Mouse (Mus musculus): ENCODE measurements around the gene Cnpy2.

Cnpy2 gene

DNA sequence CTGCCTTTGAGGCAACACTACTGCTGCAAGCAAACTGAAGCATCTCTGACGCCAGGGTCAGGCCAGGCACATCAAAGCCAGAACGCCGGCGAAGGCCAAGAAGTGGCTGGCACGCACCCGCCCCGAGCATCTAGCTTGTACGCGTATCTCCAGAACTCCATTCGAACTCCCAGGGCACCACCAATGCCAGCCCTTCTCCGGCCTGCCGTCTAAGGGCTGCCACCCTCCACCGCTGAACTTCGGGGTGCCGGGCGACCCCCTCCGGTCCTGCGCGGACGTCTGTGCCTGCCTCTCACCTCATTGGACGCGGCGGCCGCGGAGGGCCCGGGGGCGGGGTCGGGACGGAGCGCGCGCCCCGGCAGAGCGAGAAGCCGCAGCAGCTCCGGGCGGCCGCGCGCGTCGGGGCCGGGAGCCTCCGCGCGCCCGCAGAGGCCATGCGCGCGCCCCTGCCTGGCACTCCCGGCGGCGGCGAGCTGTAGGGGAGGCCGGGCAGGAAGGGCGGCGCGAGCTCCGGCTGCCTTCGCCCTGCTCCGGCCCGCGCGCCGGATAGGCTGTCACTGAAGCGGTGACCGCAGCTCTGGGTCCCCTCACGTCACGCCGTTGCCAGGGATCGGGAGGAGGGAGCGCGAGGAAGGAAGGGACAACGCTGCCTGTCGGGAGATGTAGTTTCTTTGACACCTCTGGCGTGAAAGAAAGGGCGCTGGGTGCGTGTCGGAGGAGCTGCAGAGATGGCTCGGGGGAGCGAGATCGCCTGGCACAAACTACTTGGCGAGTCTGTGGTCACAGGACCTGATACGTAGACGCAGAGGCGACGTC lies 46.4 kb downstream of the Cnpy2 start, which contains the start of gene Coq10a:
Coq10a (minus strand) TSS at position 596 of the 816 bp plus-strand sequence.
- peak; percentile 90 for DNase-seq (ENCODE audit: low spot score)

DNA sequence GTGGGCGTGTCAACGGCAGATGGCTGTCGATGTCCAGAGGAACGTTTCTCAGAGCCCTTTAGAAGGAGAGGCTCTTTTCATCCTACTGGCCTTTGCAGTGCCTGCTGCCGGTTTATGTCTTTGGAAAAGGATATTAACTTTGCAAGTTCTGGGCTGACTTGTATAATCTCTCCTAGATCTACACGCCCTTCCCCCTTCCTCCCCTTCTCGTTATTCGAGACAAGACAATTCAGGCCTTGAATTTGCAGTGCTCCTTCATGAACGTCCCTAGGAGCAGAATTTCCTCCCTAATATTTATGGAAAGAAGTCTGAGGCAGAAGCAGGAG lies 46.9 kb downstream of the Cnpy2 start:
- DNase-seq (ENCODE audit: low spot score): no peak

DNA sequence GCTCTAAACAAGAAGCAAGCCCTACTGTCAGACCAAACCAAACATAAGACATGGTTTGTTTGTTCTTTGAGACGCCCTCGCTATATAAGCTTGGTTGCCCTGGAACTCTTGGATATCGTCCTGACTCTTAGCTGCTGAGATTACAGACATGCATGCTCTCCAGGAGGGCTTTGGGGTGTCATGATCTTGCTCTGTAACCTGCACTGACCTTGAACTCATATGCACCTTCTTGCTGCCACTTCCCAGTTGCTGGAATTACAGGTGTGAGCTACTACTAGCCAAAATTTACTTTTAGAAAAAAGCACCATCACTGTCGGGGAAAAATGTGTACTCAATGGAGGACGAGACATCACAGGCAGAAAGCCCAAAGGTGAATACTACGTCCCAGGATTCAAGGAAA lies 47.3 kb downstream of the Cnpy2 start:
- no peak for DNase-seq (ENCODE audit: low spot score)

DNA sequence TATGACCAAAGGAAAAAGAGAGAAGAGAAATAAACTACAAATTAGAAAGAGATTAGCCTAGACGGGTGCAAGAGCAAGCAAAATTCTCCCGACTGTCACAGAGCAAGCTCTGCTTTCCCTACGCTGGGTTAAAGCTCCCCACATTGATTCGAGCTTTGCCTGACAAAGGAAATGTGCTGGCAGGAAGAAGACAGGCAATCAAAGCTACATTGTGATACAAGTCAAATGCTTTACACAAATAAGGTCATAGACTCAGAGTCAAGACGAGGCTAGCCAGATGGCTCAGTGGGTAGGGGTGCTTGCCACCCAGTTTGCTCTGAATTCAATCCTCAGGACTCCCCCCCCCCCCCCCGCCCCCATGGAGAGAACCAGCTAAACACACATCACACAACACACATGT lies 47.8 kb downstream of the Cnpy2 start:
- DNase-seq (ENCODE audit: low spot score): no peak

DNA sequence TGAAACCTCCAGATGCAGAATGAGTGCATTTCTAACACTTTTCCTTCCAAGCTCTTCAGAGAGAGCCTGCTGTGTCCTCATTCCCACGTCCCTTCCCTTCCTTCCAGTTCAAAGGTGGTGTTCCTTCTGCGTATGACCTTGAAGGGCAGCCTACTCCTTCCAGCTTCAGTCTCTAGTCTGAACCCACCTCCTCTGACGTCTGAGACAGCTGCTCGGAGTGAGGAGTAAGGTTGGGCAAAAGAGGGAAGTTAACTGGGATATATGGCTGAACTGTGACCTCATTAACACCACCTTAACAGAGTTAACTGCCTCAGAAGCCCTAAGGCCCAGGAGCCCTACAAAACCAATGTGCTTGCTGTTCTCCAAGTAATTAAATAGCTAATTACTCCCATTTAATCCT lies 48.3 kb downstream of the Cnpy2 start:
- no peak for DNase-seq (ENCODE audit: low spot score)

DNA sequence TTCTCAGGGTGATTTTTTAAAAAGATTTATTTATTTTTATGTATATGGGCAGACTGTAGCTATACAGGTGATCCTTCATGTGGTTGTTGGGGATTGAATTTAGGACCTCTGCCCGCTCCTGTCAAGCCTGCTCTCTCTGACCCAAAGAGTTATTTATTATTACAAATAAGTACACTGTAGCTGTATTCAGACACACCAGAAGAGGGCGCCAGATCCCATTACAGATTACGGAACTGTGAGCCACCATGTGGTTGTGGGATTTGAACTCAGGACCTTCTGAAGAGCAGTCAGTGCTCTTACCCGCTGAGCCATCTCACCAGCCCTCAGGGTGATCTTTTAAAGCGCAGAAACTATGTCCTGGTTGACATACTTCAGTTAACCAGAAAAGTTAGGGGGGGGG lies 49.9 kb downstream of the Cnpy2 start:
- no peak for DNase-seq (ENCODE audit: low spot score)

DNA sequence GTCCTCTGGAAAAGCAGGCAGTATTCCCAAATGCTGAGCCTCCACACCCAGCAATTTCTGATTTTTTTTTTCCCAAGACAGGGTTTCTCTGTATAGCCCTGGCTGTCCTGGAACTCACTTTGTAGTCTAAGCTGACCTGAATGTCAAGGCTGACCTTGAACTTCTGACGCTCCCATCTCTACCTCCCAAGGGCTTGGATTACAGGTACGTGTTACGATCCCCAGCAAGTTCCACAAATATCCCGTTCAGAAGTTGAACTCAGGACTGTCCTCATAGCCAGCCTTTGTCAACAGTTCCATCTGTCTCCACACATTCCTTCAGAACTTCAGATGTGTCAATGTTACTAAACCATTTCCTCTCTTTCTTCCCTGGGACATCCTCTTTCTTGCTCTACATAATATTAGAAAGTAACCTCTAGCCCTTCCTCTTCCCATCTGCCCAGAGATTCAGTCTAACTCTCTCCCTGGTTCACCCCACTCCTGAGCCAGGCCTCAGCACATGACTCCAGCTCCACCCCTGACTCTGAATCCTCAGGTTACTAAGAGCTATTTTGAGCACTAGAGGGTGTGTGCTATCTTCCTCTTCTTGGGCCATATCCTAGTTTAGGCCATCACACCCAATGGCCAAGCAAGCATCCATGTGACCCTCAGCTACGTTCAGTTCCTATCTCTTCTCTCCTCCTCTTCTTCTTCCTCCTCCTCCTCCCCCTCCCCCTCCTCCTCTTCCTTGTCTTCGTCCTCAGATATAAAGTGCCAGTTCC lies 50.9 kb downstream of the Cnpy2 start:
- DNase-seq (ENCODE audit: low spot score): no peak

DNA sequence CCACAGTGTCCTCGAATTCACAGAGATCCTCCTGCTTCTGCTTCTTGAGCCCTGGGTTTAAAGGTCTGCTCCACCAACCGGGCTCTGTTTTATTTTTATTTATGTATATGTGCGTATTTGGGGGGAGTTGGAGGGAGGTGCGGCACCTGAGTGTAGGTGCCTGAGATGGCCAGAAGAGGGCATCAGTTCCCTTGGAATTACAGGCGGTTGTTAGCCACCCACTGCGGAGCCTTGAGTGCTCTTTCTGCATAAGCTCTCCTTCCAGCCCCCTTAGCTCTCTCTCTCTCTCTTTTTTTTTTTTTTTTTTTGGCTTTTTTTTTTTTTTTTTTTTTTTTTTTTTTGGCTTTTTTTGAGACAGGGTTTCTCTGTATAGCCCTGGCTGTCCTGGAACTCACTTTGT lies 52.1 kb downstream of the Cnpy2 start:
- no peak for DNase-seq (ENCODE audit: low spot score)

DNA sequence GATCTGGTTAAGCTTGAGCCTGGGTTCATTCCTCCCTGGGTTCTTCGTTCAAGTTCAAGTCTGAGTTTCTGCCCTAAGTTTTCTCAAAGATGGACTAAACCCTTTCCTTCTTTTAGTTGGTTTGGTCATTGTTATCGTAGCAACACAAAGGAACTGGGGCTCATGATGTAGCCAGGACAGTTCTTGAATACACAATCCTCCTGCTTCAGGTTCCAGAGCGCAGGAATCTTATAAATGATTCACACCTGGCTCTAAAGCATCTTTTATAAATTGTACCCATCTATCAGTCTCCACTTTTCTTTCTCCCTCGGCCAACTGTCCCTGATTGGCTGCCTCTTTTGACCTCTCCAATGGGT lies 53.8 kb downstream of the Cnpy2 start:
- no peak for DNase-seq (ENCODE audit: low spot score)

DNA sequence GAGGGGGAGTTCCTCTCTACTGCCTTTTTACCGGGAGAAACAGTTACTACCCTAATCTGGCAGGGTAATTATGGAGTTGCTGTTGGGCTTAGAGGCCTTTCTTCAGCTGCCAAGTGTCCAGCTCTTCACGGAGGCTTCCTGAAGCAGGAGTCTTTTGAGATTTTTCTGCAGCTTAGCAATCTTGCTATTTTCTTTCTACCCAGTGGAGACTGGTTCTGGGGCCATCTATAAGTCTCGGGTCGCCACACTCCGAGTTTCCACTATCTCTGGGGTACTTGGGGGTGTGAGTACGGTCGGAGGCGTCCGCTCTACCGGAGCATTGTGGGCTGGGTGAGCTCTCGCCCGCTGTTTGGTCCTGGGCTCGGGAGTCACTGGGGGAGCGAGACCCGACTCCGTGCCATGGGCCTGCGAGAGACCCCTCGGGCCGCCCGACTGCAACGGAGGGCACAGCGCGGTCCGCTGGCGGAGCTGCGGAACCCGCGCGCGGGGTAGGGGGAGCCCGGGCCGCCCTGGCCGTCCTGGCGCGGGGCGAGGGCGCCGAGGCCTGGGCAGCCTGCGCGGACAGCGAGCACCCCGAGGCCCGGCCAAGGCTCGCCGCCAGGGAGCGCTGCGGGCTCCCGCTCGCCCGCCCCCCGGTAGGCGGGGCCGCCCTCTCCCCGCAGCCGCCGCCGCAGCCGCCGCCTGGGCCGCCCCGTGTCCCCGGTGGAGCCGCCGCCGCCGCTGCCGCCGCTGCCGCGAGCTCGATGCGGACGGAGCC lies 54.4 kb downstream of the Cnpy2 start, which contains the start of gene Ankrd52:
Ankrd52 (plus strand) TSS at position 661 of the 757 bp plus-strand sequence.
- DNase-seq (ENCODE audit: low spot score): peak; percentile 87

Measured in retina, embryonic 14.5 days (tissue).